Mouse (Mus musculus): ENCODE measurements around the gene Calhm1.
A peak's percentile ranks its signal among the peaks of the same experiment; 100 is the strongest.
"Not testable (repeated sequence)": the region's sequence is repeated elsewhere in the genome, so short reads cannot be mapped to it uniquely, and the experiment has no call there.

The Calhm1 gene

GRCm38 (mm10) chr19:47151332-47152061 lies 7.4 kb upstream of the Calhm1 start:
- no peak for DNase-seq

GRCm38 (mm10) chr19:47149854-47150253 lies 5.8 kb upstream of the Calhm1 start:
- no peak for DNase-seq

GRCm38 (mm10) chr19:47148267-47148847 lies 4.3 kb upstream of the Calhm1 start:
- DNase-seq = no peak

- DNase-seq = no peak
Measured at GRCm38 (mm10) chr19:47142438-47142837, 1.6 kb downstream of the Calhm1 start.

- DNase-seq = not testable (repeated sequence)
Measured at GRCm38 (mm10) chr19:47139611-47140010, 4.4 kb downstream of the Calhm1 start.

- DNase-seq = peak; percentile 72 to 78
Measured at GRCm38 (mm10) chr19:47137771-47138421, 6.2 kb downstream of the Calhm1 start, which contains the start of gene Calhm2. TSS of gene Calhm2 (minus strand) at chr19:47138294.

- peak; percentile 55 to 64 for DNase-seq
Measured at GRCm38 (mm10) chr19:47137051-47137581, 6.9 kb downstream of the Calhm1 start.

GRCm38 (mm10) chr19:47136170-47136569 lies 7.9 kb downstream of the Calhm1 start:
- DNase-seq = no peak

GRCm38 (mm10) chr19:47135568-47135967 lies 8.5 kb downstream of the Calhm1 start:
- DNase-seq = no peak

GRCm38 (mm10) chr19:47133161-47133560 lies 10.9 kb downstream of the Calhm1 start:
- no peak for DNase-seq

GRCm38 (mm10) chr19:47130551-47131125 lies 13.4 kb downstream of the Calhm1 start:
- DNase-seq = no peak

- DNase-seq = no peak
Measured at GRCm38 (mm10) chr19:47128835-47129234, 15.2 kb downstream of the Calhm1 start.

- no peak for DNase-seq
Measured at GRCm38 (mm10) chr19:47128164-47128563, 15.9 kb downstream of the Calhm1 start.

- DNase-seq = peak; percentile 69 to 70
Measured at GRCm38 (mm10) chr19:47122802-47123201, 21.3 kb downstream of the Calhm1 start.

- DNase-seq = peak in 1 of 2 experiments; percentile 39
Measured at GRCm38 (mm10) chr19:47121054-47121453, 23.0 kb downstream of the Calhm1 start.

- no peak for DNase-seq
Measured at GRCm38 (mm10) chr19:47118634-47119033, 25.4 kb downstream of the Calhm1 start.

GRCm38 (mm10) chr19:47104641-47105271 lies 39.3 kb downstream of the Calhm1 start:
- DNase-seq = no peak

- no peak for DNase-seq
Measured at GRCm38 (mm10) chr19:47101080-47101479, 43.0 kb downstream of the Calhm1 start.
